Mouse (Mus musculus) frontal cortex, postnatal 10 days (tissue): ENCODE results near the gene Sgms1.
A peak's percentile ranks its signal among the peaks of the same experiment; 100 is the strongest.

Experiments used
- DNase-seq, 2 experiments: peaks; one replicate each; pipeline ENCODE4 v3.0.0; 2022; ENCODE audit warnings: low spot score in 2 of 2, mixed read lengths in 1 of 2

The Sgms1 gene

DNA sequence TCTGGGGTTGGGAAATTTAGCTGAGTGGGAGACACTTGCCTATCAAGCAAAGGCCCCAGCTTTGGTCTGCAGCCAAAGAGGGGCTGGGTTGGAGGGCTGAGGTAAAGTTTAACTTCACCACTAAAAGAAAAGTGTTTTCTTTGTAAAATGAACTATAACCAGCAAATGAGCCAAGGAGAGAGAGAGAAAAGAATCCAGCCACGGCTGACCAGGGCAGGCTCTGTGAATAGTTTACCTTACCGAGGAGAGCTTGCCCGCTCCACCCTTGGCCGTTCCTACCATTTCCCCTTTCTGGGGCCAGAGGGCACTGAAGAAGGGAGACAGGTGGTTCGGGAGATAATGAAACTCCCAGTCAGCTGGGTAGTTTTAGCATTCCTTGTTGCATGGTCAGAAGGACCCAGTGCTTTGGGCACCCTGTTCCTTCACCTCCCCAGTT is 209.5 kb downstream of the Sgms1 start:
- no peak for DNase-seq

DNA sequence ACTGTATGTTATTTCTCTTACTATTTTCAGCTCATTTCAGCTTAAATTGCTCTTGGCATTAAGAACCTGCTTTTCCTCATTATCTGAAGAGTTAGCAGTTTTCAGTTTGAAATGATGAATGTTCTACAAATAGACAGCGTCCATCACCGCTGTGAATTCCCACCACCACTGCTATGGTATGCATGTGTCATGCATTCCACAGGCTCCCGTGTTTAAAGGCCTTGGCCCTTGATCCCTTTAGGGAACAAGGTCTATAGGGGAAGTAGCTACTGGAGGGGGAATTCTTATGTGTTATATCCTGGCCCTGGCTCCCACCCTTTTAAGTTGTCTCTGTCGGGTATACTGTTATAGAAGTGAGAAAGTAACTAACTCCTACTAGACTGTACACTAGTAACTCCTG is 210.0 kb downstream of the Sgms1 start:
- DNase-seq = no peak

DNA sequence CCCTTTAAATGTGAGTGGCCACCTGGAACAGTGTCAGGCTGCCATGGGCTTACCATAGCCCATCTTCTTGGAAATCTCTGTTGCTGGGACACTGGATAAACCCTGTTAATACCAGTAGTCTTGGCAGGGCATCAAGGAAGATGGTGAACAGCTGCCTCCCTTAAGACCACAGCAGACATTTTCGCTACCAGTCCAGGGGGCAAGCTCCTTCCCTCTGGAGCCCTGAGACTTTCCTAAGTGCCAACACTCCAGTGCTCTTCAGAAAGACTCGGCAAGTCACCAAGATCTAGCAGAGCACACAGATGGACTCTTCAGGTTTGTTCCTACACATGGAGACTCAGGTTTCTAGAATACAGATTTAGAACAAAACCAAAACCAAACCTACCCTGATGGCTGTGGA is 211.4 kb downstream of the Sgms1 start:
- no peak for DNase-seq

DNA sequence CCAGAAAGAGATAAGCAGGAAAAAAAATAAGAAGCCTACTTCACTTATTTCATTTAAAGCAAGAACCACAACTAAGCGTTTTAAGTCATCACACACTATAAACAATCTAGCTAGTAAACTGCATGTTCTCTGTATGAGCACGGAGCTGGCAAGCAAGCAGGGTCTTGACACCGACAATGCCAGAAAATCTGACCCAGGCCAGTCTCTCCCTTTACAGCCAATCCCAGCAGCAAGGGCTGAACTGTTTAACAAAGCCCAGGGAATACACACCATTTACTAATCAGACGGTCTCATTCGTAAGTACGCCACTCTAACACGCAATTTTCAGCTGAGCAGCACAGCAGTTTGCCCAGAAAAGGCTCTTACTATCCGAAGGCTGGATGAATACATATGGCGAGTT is 213.1 kb downstream of the Sgms1 start:
- no peak for DNase-seq

DNA sequence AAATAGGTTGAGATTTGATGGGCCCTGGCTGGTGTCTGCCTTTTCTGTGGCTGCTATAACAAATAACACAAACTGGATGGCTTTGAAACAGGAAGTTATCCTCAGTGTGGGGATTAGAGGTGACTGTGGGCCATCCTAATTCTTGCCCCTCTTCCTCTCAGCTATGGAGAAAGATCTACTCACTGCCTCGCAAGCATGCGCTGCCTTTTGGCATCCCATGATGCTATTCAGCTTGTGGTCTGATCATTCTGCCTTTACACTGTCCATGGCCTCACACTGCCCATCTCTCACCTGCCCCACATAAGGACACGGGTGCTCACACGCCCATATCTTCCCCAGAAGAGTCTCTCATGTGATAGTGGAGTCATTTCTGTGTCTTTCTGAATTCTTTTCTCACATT is 213.5 kb downstream of the Sgms1 start:
- DNase-seq = no peak

DNA sequence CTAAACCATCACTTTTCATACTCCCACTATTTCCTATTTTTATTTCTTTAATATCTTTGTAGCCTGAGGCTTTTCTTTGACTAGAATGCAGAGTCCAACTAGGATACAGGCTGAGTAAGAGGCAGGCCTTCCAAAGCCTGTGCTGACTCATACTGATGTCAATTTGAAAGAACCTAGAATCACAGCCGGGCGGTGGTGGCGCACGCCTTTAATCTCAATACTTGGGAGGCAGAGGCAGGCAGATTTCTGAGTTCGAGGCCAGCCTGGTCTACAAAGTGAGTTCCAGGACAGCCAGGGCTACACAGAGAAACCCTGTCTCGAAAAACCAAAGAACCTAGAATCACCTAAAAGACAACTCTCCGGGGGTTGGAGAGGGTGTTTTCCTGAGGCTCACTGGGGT is 214.5 kb downstream of the Sgms1 start:
- no peak for DNase-seq

DNA sequence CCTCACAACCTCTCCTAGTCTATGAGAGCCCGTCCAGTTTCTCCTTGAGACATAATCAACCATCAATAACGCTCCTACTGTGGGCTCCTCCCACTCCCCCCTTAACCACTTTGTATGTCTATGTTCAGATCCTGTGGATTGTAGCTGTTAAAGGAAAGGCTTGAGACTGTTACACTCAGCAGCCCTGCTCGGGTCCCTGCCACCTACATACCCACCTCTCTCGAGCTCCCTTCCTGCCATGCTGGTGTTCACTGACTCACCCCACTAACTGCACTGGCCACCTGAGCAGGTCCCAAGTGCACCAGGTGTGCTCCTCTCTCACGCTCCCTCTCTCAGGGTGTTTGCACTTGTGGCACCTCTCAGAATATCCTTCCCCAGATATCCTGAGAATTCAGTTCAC is 215.0 kb downstream of the Sgms1 start:
- no peak for DNase-seq

DNA sequence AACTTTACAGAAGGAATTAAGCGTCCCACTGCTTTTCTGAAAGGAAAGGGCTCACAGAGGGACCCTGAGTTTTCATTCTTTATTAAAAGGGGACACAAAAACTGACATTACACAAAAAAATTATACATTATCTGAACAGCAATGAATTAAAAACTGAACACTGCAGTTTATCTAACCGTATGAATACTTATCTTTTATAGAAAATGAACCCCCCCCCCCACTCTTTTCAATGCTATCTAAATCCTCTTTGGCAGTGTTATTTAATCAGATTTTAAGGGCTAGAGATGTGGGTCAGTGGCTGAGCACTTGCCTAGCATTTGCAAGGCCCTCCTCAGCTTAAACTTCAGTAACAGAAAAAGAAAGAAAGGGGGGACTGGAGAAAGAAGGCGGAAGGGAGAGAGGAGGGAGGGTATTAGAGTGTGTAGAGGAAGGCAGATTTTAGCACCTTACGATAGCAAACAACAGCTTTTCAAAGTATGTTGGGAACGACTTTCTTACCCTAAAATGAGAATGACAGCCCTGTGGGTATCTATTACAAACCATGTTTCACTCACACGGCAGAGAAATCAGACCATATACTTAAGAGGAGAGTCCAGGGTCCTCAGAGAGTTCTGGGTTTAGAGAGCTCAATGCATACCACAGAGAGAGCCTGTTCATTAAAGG is 215.9 kb downstream of the Sgms1 start:
- no peak for DNase-seq

DNA sequence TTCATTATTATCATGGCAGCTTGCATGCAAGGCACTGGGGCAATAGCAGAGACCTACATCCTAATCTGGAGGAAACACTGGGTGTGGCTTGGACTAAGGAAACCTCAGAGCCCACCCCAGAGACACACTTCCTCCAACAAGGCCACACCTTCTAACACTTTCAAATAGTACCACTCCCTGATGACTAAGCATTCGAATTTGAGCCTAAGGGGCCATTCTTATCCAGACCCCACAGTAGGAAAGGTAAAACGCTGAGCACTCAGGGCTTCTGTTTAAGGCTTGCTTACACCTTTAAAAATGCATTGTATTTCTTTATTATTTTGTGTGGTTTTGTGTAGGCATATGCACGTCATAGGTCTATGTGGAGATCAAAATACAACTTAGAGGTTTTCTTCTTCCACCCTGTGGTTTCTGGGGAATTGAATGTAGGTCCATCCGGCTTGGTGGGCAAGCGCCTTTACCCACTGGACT is 217.0 kb downstream of the Sgms1 start:
- no peak for DNase-seq

DNA sequence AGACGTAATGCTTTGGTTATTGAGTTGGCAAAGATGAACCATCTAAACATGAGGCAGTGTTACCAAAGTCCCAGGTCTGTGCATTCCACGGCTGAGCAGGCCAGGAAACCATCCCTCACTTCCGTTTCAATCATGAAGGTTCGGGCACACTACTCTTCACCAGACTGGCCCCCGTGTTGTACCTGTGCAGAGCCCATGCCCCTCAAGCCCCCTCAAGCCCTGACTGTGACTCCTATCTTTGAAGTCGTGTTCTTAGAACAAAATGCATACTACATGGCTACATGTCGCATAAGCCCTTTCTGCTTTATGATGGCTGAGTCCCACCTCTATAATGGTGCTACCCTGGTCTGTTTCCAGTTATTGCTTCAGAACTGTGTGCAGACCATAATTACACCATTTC is 217.5 kb downstream of the Sgms1 start:
- DNase-seq = no peak

DNA sequence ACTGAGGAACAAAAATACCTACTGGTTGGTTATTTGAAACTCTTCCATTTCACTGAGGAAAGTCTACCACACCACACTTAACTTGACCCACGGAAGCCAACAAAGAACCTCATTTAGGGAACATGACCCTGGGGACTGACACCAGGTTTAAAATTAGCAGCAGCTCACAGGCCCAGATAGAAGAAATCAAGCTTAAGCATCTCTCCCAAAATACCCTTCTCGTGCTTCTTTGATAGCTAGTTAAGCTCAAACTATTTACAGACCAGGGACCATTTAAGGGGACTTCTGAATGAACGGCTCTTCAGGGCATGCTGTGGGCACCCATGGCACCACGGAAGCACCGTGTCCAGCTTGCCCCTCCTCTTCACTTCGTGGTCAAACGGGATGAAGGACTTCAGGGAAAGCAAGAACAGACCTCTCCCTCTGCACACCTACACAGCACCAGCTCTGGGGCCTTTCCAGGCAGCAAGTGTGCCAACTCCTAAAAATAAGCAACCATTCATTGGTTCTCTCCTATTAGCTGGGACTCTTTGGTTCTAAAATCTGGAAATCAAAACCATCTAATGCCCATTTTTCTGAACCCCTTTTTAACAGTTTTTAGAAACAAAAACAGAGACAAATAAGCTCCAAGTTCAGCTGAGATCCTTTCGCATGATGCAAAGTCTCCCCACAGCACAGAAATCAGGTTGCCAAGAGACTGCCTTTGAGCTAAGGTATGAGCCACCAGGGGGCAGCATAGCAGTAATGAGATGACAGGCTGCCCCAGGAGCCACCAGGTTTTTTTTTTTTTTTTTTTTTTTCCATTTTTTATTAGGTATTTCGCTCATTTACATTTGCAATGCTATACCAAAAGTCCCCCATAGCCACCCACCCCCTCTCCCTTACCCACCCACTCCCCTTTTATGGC is 219.6 kb downstream of the Sgms1 start:
- peak in 1 of 2 experiments; percentile 62 for DNase-seq

DNA sequence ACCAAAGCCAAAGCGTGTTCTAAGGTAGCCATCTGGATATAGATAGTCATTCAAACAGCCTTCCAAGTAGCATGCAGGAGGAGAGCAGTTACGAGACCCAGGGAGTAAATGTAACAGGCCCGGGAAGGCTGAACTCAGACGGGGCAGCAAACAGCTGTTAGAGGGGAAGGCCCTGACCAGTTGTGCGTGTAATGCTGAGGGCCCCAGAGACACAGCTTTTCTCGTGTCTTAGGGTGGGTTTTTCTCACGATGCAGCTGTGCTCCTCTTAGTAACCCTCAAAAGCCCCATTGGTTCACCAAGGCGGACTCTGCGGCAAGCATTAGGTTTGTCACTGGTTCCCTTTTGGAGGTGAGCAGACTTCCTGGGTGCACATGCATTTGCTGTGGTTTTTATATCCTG is 221.5 kb downstream of the Sgms1 start:
- no peak for DNase-seq

DNA sequence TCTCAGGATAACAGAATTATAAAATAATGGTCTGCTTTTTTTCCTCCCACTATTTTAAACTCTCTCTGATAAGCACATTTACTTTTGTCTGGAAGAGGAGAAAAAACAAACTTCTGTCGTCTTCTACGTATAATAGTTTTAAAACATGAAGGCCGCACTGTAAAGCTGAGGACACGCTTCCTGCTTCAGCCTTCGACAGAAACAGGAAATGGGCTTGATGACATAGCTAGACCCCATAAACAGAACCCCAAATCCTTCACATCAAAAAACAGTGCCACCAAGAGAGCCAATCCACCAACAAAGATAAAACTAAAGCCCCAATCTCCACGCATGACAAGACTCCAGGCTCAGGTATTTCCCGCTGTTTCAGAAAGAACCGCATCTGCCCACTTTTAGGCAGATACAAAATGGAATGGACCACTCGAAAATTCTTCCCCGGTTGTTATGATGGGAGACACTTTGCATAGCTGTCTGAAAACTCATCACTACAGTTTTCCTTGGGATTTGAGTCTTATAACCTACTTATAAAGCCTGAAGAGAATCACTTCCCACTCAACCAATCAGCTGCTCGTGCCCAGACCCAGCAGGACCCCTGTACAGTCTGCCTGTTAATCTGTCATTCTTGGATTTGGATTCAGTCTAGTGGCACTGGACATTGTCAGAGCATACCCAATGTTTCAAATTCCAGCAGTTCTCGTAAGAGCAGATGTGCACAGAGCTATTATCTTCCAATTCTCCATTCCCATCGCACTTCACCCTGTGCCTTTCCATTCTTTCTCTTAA is 222.5 kb downstream of the Sgms1 start:
- no peak for DNase-seq

DNA sequence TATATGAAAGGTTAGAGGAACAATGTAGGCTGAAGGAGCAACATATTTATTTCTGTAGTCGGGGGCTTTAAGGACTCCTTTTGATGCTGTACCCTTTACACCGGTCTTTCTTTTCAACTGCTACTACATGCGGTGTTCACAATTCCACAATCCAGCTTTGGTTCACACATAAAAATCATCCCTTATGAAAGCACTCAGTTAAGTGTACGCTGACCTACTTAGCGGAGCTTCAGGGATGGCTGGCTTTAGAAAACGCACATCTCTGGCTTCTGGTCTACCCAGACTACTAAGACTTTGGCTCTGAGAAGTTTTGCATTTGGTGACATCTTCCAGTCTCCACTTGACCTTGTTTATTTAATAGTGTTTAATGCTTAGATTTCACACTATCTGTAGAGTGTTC is 223.8 kb downstream of the Sgms1 start:
- no peak for DNase-seq

DNA sequence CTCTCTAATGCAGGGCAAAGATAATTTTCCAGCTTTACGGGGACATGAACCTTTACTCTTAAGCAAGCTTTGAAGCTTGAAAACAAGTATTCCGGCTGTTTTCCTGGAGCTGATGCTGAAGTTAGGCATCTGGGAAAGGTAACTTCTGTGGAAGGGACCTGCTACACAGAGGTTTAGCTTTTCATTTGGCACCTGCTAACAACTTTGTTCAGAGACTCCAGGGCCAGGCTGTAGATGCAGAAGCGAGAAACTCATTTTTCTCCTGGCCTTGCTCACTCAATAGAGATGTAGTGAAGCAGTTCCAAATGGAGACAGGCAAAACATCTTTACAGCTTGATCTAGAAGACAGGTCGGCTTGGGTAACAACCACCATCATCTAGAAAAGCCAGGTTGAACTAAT is 225.4 kb downstream of the Sgms1 start:
- no peak for DNase-seq

DNA sequence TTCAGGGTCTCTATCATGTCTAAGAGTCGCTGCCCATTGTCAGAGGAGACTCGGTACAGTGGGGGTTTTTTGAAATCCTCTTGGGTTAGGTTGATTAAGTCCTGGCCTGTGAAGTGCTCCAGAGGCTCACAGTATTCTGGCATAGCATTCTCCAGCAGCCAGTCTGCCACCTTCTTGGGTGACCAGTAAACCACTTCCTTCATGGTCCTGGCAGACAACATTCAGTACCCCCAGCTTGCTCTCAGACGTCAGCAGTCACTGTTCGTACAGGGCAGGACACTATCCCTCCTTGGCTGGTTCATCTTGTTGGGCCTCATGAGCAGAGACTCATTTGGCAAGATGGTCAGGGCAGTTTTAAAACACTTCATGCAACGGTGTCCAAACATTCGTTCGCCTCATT is 229.6 kb downstream of the Sgms1 start:
- DNase-seq = no peak

DNA sequence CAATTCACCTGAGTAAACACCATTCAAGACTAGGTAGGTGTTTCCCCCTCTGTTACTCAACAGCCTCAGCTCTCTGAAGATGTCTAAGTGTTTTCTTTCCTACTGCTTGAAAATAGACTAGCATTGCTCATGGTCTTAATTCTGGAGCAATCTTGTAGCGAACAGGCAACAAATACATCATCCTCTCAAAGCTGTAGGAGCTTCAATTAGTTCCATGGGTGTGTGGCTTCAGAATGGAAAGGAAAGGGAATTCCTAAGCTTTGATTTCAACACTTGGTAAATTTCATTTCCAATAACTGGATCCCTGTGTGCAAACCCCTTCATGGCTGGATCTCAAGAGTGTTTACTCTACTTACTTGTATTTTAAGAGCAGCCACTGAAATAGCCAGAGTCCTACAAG is 230.3 kb downstream of the Sgms1 start:
- no peak for DNase-seq

DNA sequence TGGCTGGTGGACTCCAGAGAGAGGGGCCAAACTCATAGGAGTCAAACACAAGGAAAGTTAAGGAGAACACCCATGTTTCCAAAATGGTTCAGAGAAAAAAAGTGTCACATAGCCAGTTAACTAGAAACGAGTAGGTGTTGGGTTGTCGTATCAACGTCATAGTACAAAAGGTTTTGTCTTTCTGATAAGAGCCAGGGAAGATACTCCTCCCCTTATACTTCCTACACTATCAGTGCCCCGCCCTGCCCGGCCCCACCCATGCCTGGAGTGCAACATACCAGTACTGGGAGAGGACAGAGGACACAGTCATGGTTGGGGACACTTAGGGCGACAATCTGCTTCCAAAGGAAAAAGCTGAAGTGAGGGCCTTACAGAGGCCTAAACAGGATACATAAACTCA is 232.5 kb downstream of the Sgms1 start:
- no peak for DNase-seq

DNA sequence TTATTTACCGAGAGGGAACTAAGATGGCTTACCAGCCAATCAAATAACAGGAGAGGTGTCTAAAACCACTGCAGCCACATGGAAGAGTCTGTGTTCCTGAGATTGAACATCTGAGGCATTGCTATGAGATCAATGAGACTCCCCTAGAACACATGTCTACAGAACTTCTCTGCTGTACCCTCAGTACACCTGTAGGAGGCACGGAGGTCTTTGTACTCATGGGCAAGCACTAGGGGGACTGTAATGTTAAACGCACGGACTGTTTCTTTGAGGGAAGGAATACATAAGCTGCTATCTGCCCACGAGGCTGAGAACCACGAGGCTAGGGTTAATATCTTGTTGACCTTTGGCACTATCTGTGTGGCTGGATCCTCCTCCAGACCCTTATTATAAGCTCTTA is 237.0 kb downstream of the Sgms1 start:
- no peak for DNase-seq

DNA sequence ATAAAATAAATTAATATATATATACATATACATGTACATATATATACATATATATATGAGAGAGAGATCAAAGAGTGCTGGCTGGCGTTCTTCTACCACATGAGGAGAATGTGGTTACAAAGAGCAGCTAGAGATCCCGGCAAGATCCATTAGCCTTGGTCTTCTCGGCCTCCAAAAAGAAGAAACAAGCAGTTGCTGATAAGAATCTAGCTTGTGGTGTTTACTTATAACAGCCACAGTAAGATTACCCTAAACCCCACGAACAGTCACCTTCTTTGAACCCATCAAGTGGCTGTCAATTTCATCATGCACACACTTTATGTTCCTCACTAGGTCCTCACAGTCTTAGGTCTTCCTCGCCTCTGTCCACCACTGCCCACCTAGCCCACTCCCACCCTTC is 240.8 kb downstream of the Sgms1 start:
- DNase-seq = no peak

DNA sequence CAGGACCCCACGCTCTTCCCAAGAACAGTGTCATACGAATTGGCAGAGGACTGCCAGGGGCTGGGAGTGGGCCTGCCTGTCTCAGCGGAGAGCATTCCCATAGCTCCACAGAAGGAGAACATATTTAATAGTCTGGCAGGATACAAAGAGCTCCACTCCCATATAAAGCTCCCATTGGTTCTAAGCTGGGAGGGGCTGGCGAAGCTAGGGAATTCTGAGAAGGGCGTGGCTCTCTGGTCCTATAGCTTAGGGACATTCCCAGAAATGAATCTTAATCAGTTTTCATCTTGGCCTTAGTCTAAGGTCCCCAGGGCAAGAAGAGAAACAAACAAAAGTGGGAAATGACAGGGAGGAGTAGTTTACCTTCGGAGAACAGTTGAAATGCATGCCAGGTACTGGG is 247.1 kb downstream of the Sgms1 start:
- DNase-seq = no peak

DNA sequence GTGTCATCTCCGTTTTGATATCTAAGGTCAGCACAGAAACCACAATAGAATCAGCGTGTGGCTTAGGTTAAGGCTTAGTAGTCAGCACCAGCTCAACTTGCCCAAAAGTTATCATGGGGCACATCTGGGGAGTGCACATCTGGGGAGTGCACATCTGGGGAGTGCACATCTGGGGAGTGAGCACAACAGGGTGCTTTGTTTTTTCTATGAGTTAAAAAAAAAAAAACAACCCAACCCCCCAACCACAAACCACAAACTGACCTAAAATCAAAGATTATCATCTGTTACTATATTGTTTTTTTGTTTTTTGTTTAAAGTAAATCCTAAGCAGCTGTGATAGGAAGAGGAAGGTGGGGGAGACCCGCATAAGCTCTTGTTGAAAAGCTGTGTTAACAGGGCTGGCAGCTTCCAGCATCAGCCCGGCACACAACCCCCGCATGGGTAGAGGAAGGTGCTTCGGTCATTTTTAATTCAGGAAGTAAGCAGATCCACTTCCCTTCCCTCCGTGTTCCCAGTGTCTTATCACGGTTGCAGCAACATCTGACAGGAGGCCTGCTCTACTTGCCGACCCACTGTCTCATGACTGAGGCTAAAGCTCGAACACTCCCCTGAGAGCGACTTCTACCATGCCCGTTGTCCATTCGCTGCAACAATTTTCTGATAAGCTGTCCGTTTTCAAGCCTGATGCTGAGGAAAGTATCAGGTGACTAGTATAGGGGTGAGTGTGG is 251.0 kb downstream of the Sgms1 start:
- no peak for DNase-seq
